Mouse (Mus musculus) embryonic facial prominence, embryonic 12.5 days (tissue): ENCODE results near the gene Cry2. TPM values are rescaled to one million over a fixed set of nuclear protein-coding genes. Genes with fewer than 3 reads are reported as not detected.

ENCODE experiments used
- ATAC-seq: fragments of 200-750 bp; cut with Nextera tagmentation; 2 replicates; pipeline ENCODE4 v1.8.0; 2017; ENCODE audit not compliant: insufficient number of reproducible peaks, insufficient read depth, low FRiP score, low TSS enrichment
- H3K27ac ChIP-seq: fragments of 300-500 bp; sonication (generic); 2 replicates; pipeline ENCODE4 v1.5.1; 2016; ENCODE audit warnings: mild to moderate bottlenecking
- H3K27me3 ChIP-seq: fragments of 300-500 bp; sonication (generic); 2 replicates; pipeline ENCODE4 v1.6.1; 2016; ENCODE audit warnings: mild to moderate bottlenecking, moderate library complexity
- H3K36me3 ChIP-seq: fragments of 300-500 bp; sonication (generic); 2 replicates; pipeline ENCODE4 v1.6.1; 2016; ENCODE audit warnings: mild to moderate bottlenecking
- H3K4me1 ChIP-seq: fragments of 300-500 bp; sonication (generic); 2 replicates; pipeline ENCODE4 v1.6.1; 2016
- H3K4me2 ChIP-seq: fragments of 300-500 bp; sonication (generic); replicated peaks from 2 replicates; pipeline ENCODE4 v1.6.1; 2016; ENCODE audit warnings: mild to moderate bottlenecking, moderate library complexity
- H3K4me3 ChIP-seq: fragments of 300-500 bp; sonication (generic); 2 replicates; pipeline ENCODE4 v1.5.1; 2016; ENCODE audit warnings: mild to moderate bottlenecking
- H3K9ac ChIP-seq: fragments of 300-500 bp; sonication (generic); 2 replicates; pipeline ENCODE4 v1.6.1; 2016; ENCODE audit warnings: mild to moderate bottlenecking, moderate library complexity
- H3K9me3 ChIP-seq: fragments of 300-500 bp; sonication (generic); 2 replicates; pipeline ENCODE4 v1.6.1; 2016; ENCODE audit warnings: mild to moderate bottlenecking, moderate library complexity
- WGBS: fragments of 180-500 bp; shearing (Covaris S2); methylation state at CpG from one replicate; pipeline ENCODE4 v1.1.7; 2016; 5-methylcytosine and 5-hydroxymethylcytosine counted together
- polyA plus RNA-seq: library from polyadenylated mRNA; unstranded; fragments of >200 nt; fragmentation: Nextera tagmentation; extraction: Ambion mirVana; gene quantifications from 2 replicates; pipeline ENCODE4 v1.2.1, GENCODE M21; 2016

Cry2 gene
- polyA plus RNA-seq, 1 experiment from 2014 or later: 28.8 TPM

GRCm38 (mm10) chr2:92392318-92393264, 41.3 kb downstream of the Cry2 start:
- peak overlapping the region; percentile 91 for H3K27ac ChIP-seq
- peak overlapping the region; percentile 51 for H3K9ac ChIP-seq
- peaks cover 50% of the 10 kb centered on the region for H3K4me1 ChIP-seq
- H3K9me3 ChIP-seq: no peaks in the 10 kb centered on the region
- WGBS: 3% methylated on average over 26 of the region's 26 CpGs
- peak overlapping the region; percentile 33 for H3K4me3 ChIP-seq
- H3K36me3 ChIP-seq: 0 out of 2 replicates have a peak, but pooled peaks cover under 1% of the 10 kb centered on the region
- H3K4me2 ChIP-seq: peak overlapping the region; percentile 65
- no peaks in the 10 kb centered on the region for H3K27me3 ChIP-seq
- ATAC-seq: peak; percentile 4

GRCm38 (mm10) chr2:92391703-92392317, 42.0 kb downstream of the Cry2 start:
- peak overlapping the region; percentile 91 for H3K27ac ChIP-seq
- H3K4me3 ChIP-seq: peak overlapping the region; percentile 33
- WGBS: 23% methylated on average over 11 of the region's 11 CpGs
- no peaks in the 10 kb centered on the region for H3K27me3 ChIP-seq
- ATAC-seq: peak; percentile 3; the same call in 1 of the 2 replicates
- peak overlapping the region; percentile 51 for H3K9ac ChIP-seq
- peaks cover 9% of the 10 kb centered on the region for H3K36me3 ChIP-seq
- H3K4me1 ChIP-seq: peaks cover 53% of the 10 kb centered on the region
- H3K4me2 ChIP-seq: peak overlapping the region; percentile 65
- no peaks in the 10 kb centered on the region for H3K9me3 ChIP-seq

- ATAC-seq: no peak
- Histone ChIP-seq H3K27ac (no peak overlapping the region), H3K4me2 (peak overlapping the region; percentile 65), H3K36me3 (peaks cover 16% of the 10 kb centered on the region), H3K4me3 (no peak overlapping the region), H3K27me3 (no peaks in the 10 kb centered on the region), H3K9ac (no peak overlapping the region), H3K9me3 (no peaks in the 10 kb centered on the region), H3K4me1 (peaks cover 53% of the 10 kb centered on the region)
- 85% methylated on average over 8 of the region's 8 CpGs for WGBS
These were observed 42.7 kb downstream of the Cry2 start for GRCm38 (mm10) chr2:92391116-92391515.

- H3K4me3 ChIP-seq: no peak overlapping the region
- no peak overlapping the region for H3K9ac ChIP-seq
- H3K9me3 ChIP-seq: no peaks in the 10 kb centered on the region
- no peaks in the 10 kb centered on the region for H3K27me3 ChIP-seq
- no peak for ATAC-seq
- 73% methylated on average over 6 of the region's 6 CpGs for WGBS
- H3K27ac ChIP-seq: peak overlapping the region; percentile 74
- H3K36me3 ChIP-seq: peaks cover 23% of the 10 kb centered on the region
- peaks cover 53% of the 10 kb centered on the region for H3K4me1 ChIP-seq
- H3K4me2 ChIP-seq: no peak overlapping the region
These were observed 43.5 kb downstream of the Cry2 start for GRCm38 (mm10) chr2:92390206-92390930.

- H3K4me2 ChIP-seq: peak overlapping the region; percentile 92
- H3K27me3 ChIP-seq: no peaks in the 10 kb centered on the region
- no peaks in the 10 kb centered on the region for H3K9me3 ChIP-seq
- H3K9ac ChIP-seq: peak overlapping the region; percentile 70; the same call in 1 of the 2 replicates
- peaks cover 30% of the 10 kb centered on the region for H3K36me3 ChIP-seq
- no peak for ATAC-seq
- WGBS: 5% methylated on average over 10 of the region's 10 CpGs
- H3K27ac ChIP-seq: peak overlapping the region; percentile 74
- peak overlapping the region; percentile 71 for H3K4me3 ChIP-seq
- peaks cover 53% of the 10 kb centered on the region for H3K4me1 ChIP-seq
These were observed 44.2 kb downstream of the Cry2 start for GRCm38 (mm10) chr2:92389645-92390044.

- Histone ChIP-seq H3K9ac (peak overlapping the region; percentile 70), H3K4me3 (peak overlapping the region; percentile 71), H3K27me3 (no peaks in the 10 kb centered on the region), H3K36me3 (peaks cover 36% of the 10 kb centered on the region), H3K4me2 (peak overlapping the region; percentile 92), H3K27ac (peak overlapping the region; percentile 74), H3K9me3 (no peaks in the 10 kb centered on the region), H3K4me1 (peaks cover 53% of the 10 kb centered on the region)
- WGBS: under 1% methylated on average over 62 of the region's 62 CpGs
- ATAC-seq: peak; percentile 93
These were observed 44.8 kb downstream of the Cry2 start for GRCm38 (mm10) chr2:92388891-92389641.

GRCm38 (mm10) chr2:92388081-92388517, 45.7 kb downstream of the Cry2 start:
- Histone ChIP-seq H3K27me3 (no peaks in the 10 kb centered on the region), H3K9ac (peak overlapping the region; percentile 70), H3K36me3 (peaks cover 44% of the 10 kb centered on the region), H3K4me2 (peak overlapping the region; percentile 92), H3K4me1 (peaks cover 48% of the 10 kb centered on the region), H3K4me3 (peak overlapping the region; percentile 71), H3K27ac (no peak overlapping the region), H3K9me3 (no peaks in the 10 kb centered on the region)
- WGBS: 60% methylated on average over 3 of the region's 3 CpGs
- ATAC-seq: no peak

GRCm38 (mm10) chr2:92387646-92388045, 46.2 kb downstream of the Cry2 start:
- H3K36me3 ChIP-seq: peaks cover 49% of the 10 kb centered on the region
- no peak for ATAC-seq
- H3K9ac ChIP-seq: peak overlapping the region; percentile 70
- 0 out of 2 replicates have a peak overlapping the region, but pooled peaks have one; percentile 71 for H3K4me3 ChIP-seq
- H3K4me1 ChIP-seq: peaks cover 44% of the 10 kb centered on the region
- 72% methylated on average over 4 of the region's 4 CpGs for WGBS
- no peak overlapping the region for H3K27ac ChIP-seq
- no peaks in the 10 kb centered on the region for H3K27me3 ChIP-seq
- H3K4me2 ChIP-seq: peak overlapping the region; percentile 92
- H3K9me3 ChIP-seq: no peaks in the 10 kb centered on the region

GRCm38 (mm10) chr2:92386821-92387570, 46.8 kb downstream of the Cry2 start:
- 91% methylated on average over 30 of the region's 30 CpGs for WGBS
- Histone ChIP-seq H3K4me3 (no peak overlapping the region), H3K9ac (no peak overlapping the region), H3K27me3 (no peaks in the 10 kb centered on the region), H3K4me1 (peaks cover 37% of the 10 kb centered on the region), H3K27ac (no peak overlapping the region), H3K4me2 (no peak overlapping the region), H3K36me3 (peaks cover 55% of the 10 kb centered on the region), H3K9me3 (no peaks in the 10 kb centered on the region)
- no peak for ATAC-seq
